7 mouse cellular contexts compared by ENCODE assay signal in the genomic region with DNA sequence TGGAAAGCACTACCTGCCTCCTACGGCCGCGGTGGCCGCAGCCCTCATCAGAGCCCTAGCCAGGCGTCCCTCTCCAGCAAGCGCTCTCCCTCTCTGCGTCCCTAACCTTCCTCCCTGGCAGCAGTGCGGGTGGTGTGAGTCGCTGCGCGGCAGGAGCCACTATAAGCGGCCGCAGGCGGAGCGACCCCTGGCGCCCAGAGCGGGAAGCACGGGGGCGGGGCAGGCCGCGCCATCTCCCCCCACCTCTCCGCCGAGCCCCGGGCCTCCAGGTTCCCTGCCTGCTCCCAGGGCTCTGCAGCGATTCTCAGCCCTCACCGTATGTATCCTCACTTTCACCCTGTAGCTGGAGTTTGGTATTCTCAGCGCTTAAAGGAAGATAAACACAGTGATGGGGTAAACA. TPM values are rescaled to one million over a fixed set of nuclear protein-coding genes. Genes with fewer than 3 reads are reported as not detected.
DNase-seq lines count a peak whose midpoint lies in the region; ATAC-seq and TF ChIP-seq lines count a peak whose summit lies in the region.

No protein-coding gene starts in this region.

- WGBS in hindbrain, postnatal 0 days, result 3% methylated on average over 26 of the region's 27 CpGs
- WGBS in limb, embryonic 12.5 days, result 0% methylated on average over 26 of the region's 27 CpGs
- WGBS in midbrain, embryonic 12.5 days, result under 1% methylated on average over 27 of the region's 27 CpGs
- 2% methylated on average over 27 of the region's 27 CpGs for WGBS in small intestine, adult 2 months

- DNase-seq in adrenal gland, adult 2 months, result peak; percentile 87
- DNase-seq in cerebellum, postnatal 36 days, result peak; percentile 65 to 76
- DNase-seq in gastrocnemius, postnatal 14 days, result peak; percentile 85
- peak; percentile 86 for DNase-seq in hindbrain, postnatal 0 days (ENCODE audit: low spot score)

- peak; percentile 66 for TF ChIP-seq CTCF in hindbrain, postnatal 0 days (IDR thresholded peaks at IDR 0.05; ENCODE audit: low read depth)
- peak; percentile 70 for TF ChIP-seq CTCF in small intestine, adult 2 months (IDR thresholded peaks at IDR 0.05; ENCODE audit: extremely low read depth, insufficient read length, insufficient replicate concordance, low read depth, low read length)

- no peaks in the 10 kb centered on the region for H3K9me3 ChIP-seq in hindbrain, postnatal 0 days (ENCODE audit: low read length)
- peaks cover 3% of the 10 kb centered on the region; the same call in 1 of the 2 replicates for H3K9me3 ChIP-seq in limb, embryonic 12.5 days
- no peaks in the 10 kb centered on the region for H3K9me3 ChIP-seq in midbrain, embryonic 12.5 days

- H3K36me3 ChIP-seq in hindbrain, postnatal 0 days (ENCODE audit: insufficient read depth, low read length), result no peaks in the 10 kb centered on the region
- H3K36me3 ChIP-seq in limb, embryonic 12.5 days, result peaks cover 2% of the 10 kb centered on the region
- H3K36me3 ChIP-seq in midbrain, embryonic 12.5 days, result peaks cover under 1% of the 10 kb centered on the region; the same call in 1 of the 2 replicates
- H3K36me3 ChIP-seq in small intestine, adult 2 months (ENCODE audit: control insufficient read depth, insufficient read depth, low read length), result no peaks in the 10 kb centered on the region

- peaks cover 42% of the 10 kb centered on the region for H3K27me3 ChIP-seq in hindbrain, postnatal 0 days (ENCODE audit: insufficient read depth, low read length)
- peaks cover 100% of the 10 kb centered on the region for H3K27me3 ChIP-seq in limb, embryonic 12.5 days
- peaks cover 98% of the 10 kb centered on the region for H3K27me3 ChIP-seq in midbrain, embryonic 12.5 days
- H3K27me3 ChIP-seq in small intestine, adult 2 months (ENCODE audit: control insufficient read depth, insufficient read depth, low read length), result peaks cover 22% of the 10 kb centered on the region

- H3K4me1 ChIP-seq in hindbrain, postnatal 0 days (ENCODE audit: insufficient read depth, low read length), result no peaks in the 10 kb centered on the region
- H3K4me1 ChIP-seq in limb, embryonic 12.5 days (replicated peaks), result peaks cover 17% of the 10 kb centered on the region
- peaks cover 35% of the 10 kb centered on the region for H3K4me1 ChIP-seq in midbrain, embryonic 12.5 days
- peaks cover 17% of the 10 kb centered on the region for H3K4me1 ChIP-seq in small intestine, adult 2 months (ENCODE audit: control insufficient read depth, insufficient read depth, insufficient read length, low read length)

- TF ChIP-seq POLR2A in small intestine, adult 2 months (IDR thresholded peaks at IDR 0.05; ENCODE audit: low read depth, low read length), result no peak

- 0 out of 2 replicates have a peak overlapping the region, but pooled peaks have one; percentile 13 for H3K9ac ChIP-seq in hindbrain, postnatal 0 days (replicated peaks; ENCODE audit: low read length)
- peak overlapping the region; percentile 35; the same call in 1 of the 2 replicates for H3K9ac ChIP-seq in limb, embryonic 12.5 days (replicated peaks)
- H3K9ac ChIP-seq in midbrain, embryonic 12.5 days (replicated peaks), result peak overlapping the region; percentile 45

- peak overlapping the region; percentile 27 for H3K4me3 ChIP-seq in hindbrain, postnatal 0 days (ENCODE audit: low read length)
- H3K4me3 ChIP-seq in limb, embryonic 12.5 days (replicated peaks), result peak overlapping the region; percentile 30
- H3K4me3 ChIP-seq in midbrain, embryonic 12.5 days, result peak overlapping the region; percentile 39
- peak overlapping the region; percentile 21 for H3K4me3 ChIP-seq in small intestine, adult 2 months (ENCODE audit: low read depth, low read length)

- H3K4me2 ChIP-seq in hindbrain, postnatal 0 days (ENCODE audit: low read depth, low read length), result peak overlapping the region; percentile 48
- peak overlapping the region; percentile 50 for H3K4me2 ChIP-seq in limb, embryonic 12.5 days
- peak overlapping the region; percentile 49 for H3K4me2 ChIP-seq in midbrain, embryonic 12.5 days (replicated peaks)

- H3K27ac ChIP-seq in hindbrain, postnatal 0 days, result no peak overlapping the region
- H3K27ac ChIP-seq in limb, embryonic 12.5 days, result no peak overlapping the region
- H3K27ac ChIP-seq in midbrain, embryonic 12.5 days (replicated peaks), result peak overlapping the region; percentile 76; the same call in 1 of the 2 replicates
- no peak overlapping the region for H3K27ac ChIP-seq in small intestine, adult 2 months (ENCODE audit: insufficient read depth, low read depth, low read length)

- intact Hi-C loops in gastrocnemius, postnatal 14 days (cut with DNase I; ENCODE audit: low total_unique reads), result loop anchor here (10.0 kb wide), 1 partner anchor 117 kb away; no protein-coding TSS in a partner anchor

- peak; percentile 80 for ATAC-seq in hindbrain, postnatal 0 days
- ATAC-seq in limb, embryonic 12.5 days (ENCODE audit: insufficient number of reproducible peaks, insufficient read depth, low FRiP score, low TSS enrichment, low read depth), result peak; percentile 52; the same call in 1 of the 2 replicates
- ATAC-seq in midbrain, embryonic 12.5 days (ENCODE audit: low FRiP score, low read depth), result peak; percentile 63

RNA-seq across cellular contexts. Expression of a gene that starts 0.7 kb away (rescaled TPM):
- total RNA-seq in adrenal gland, adult 2 months (2021), result not detected
- polyA plus RNA-seq in adrenal gland, adult 2 months (2012; rRNA removed), result not detected in 2 replicates
- total RNA-seq in gastrocnemius, postnatal 14 days (2021), result not detected
- total RNA-seq in hindbrain, postnatal 0 days (2014; rRNA removed), result 8.6 and 11.9 TPM in 2 replicates
- polyA plus RNA-seq in hindbrain, postnatal 0 days (2015; fragmentation: Nextera tagmentation; extraction: Ambion mirVana), result 4.3 and 5.7 TPM in 2 replicates
- polyA plus RNA-seq in limb, embryonic 12.5 days (2016; fragmentation: Nextera tagmentation; extraction: Ambion mirVana), result 0.19 TPM in 1 of 2 replicates, not detected in the other
- polyA plus RNA-seq in midbrain, embryonic 12.5 days (2016; fragmentation: Nextera tagmentation; extraction: Ambion mirVana), result 18.2 and 19.9 TPM in 2 replicates
- polyA plus RNA-seq in small intestine, adult 2 months (2012; rRNA removed), result not detected in 2 replicates

RNA-seq across cellular contexts. Expression of a gene that starts 4.7 kb away (rescaled TPM):
- total RNA-seq in adrenal gland, adult 2 months (2021), result 1 to 10 TPM; 3.2 to 4.4 TPM
- polyA plus RNA-seq in adrenal gland, adult 2 months (2012; rRNA removed), result 0.29 and 0.31 TPM in 2 replicates
- total RNA-seq in gastrocnemius, postnatal 14 days (2021), result under 1 TPM in 1 of 2 experiments, not detected in 1; 0.12 TPM
- total RNA-seq in hindbrain, postnatal 0 days (2014; rRNA removed), result 0.68 and 0.99 TPM in 2 replicates
- polyA plus RNA-seq in hindbrain, postnatal 0 days (2015; fragmentation: Nextera tagmentation; extraction: Ambion mirVana), result 0.45 and 0.48 TPM in 2 replicates
- 1.2 and 1.7 TPM in 2 replicates for polyA plus RNA-seq in limb, embryonic 12.5 days (2016; fragmentation: Nextera tagmentation; extraction: Ambion mirVana)
- polyA plus RNA-seq in midbrain, embryonic 12.5 days (2016; fragmentation: Nextera tagmentation; extraction: Ambion mirVana), result 1.9 and 2.2 TPM in 2 replicates
- 24.6 and 43.2 TPM in 2 replicates for polyA plus RNA-seq in small intestine, adult 2 months (2012; rRNA removed)

RNA-seq across cellular contexts. Expression of a gene that starts 13.9 kb away (rescaled TPM):
- total RNA-seq in adrenal gland, adult 2 months (2021), result under 1 TPM; 0.73 to 0.78 TPM
- 2.8 and 5.2 TPM in 2 replicates for polyA plus RNA-seq in adrenal gland, adult 2 months (2012; rRNA removed)
- 1 to 10 TPM; 1.4 to 1.8 TPM for total RNA-seq in gastrocnemius, postnatal 14 days (2021)
- 4.3 and 10.5 TPM in 2 replicates for total RNA-seq in hindbrain, postnatal 0 days (2014; rRNA removed)
- 4.5 and 6.4 TPM in 2 replicates for polyA plus RNA-seq in hindbrain, postnatal 0 days (2015; fragmentation: Nextera tagmentation; extraction: Ambion mirVana)
- polyA plus RNA-seq in limb, embryonic 12.5 days (2016; fragmentation: Nextera tagmentation; extraction: Ambion mirVana), result 39.5 and 47.1 TPM in 2 replicates
- polyA plus RNA-seq in midbrain, embryonic 12.5 days (2016; fragmentation: Nextera tagmentation; extraction: Ambion mirVana), result 33.2 and 38.3 TPM in 2 replicates
- 5.3 and 9.0 TPM in 2 replicates for polyA plus RNA-seq in small intestine, adult 2 months (2012; rRNA removed)

RNA-seq across cellular contexts. Expression of a gene that starts 33.3 kb away (rescaled TPM):
- under 1 TPM; 0.43 to 0.86 TPM for total RNA-seq in adrenal gland, adult 2 months (2021)
- polyA plus RNA-seq in adrenal gland, adult 2 months (2012; rRNA removed), result 2.4 and 8.5 TPM in 2 replicates
- total RNA-seq in gastrocnemius, postnatal 14 days (2021), result 1 to 10 TPM; 1.2 to 1.4 TPM
- 62.6 and 70.9 TPM in 2 replicates for total RNA-seq in hindbrain, postnatal 0 days (2014; rRNA removed)
- polyA plus RNA-seq in hindbrain, postnatal 0 days (2015; fragmentation: Nextera tagmentation; extraction: Ambion mirVana), result 50.0 and 53.5 TPM in 2 replicates
- 0.19 and 5.1 TPM in 2 replicates for polyA plus RNA-seq in limb, embryonic 12.5 days (2016; fragmentation: Nextera tagmentation; extraction: Ambion mirVana)
- polyA plus RNA-seq in midbrain, embryonic 12.5 days (2016; fragmentation: Nextera tagmentation; extraction: Ambion mirVana), result 5.4 and 8.1 TPM in 2 replicates
- 4.6 and 4.8 TPM in 2 replicates for polyA plus RNA-seq in small intestine, adult 2 months (2012; rRNA removed)

RNA-seq across cellular contexts. Expression of a gene that starts 37.4 kb away (rescaled TPM):
- 10 to 100 TPM; 14.0 to 15.6 TPM for total RNA-seq in adrenal gland, adult 2 months (2021)
- polyA plus RNA-seq in adrenal gland, adult 2 months (2012; rRNA removed), result 5.6 and 7.6 TPM in 2 replicates
- 1 to 10 TPM; 7.1 to 8.7 TPM for total RNA-seq in gastrocnemius, postnatal 14 days (2021)
- total RNA-seq in hindbrain, postnatal 0 days (2014; rRNA removed), result 23.6 and 25.8 TPM in 2 replicates
- polyA plus RNA-seq in hindbrain, postnatal 0 days (2015; fragmentation: Nextera tagmentation; extraction: Ambion mirVana), result 23.4 and 23.6 TPM in 2 replicates
- polyA plus RNA-seq in limb, embryonic 12.5 days (2016; fragmentation: Nextera tagmentation; extraction: Ambion mirVana), result 78.7 and 79.2 TPM in 2 replicates
- polyA plus RNA-seq in midbrain, embryonic 12.5 days (2016; fragmentation: Nextera tagmentation; extraction: Ambion mirVana), result 65.3 and 73.7 TPM in 2 replicates
- polyA plus RNA-seq in small intestine, adult 2 months (2012; rRNA removed), result 1.6 and 3.9 TPM in 2 replicates
